In genomic region chr6:94084752-94085151, GRCm38 (mm10) we compare ENCODE assay signal across 17 mouse cellular contexts.
A peak's percentile ranks its signal among the peaks of the same experiment; 100 is the strongest.
DNase-seq lines count a peak whose midpoint lies in the region; ATAC-seq and TF ChIP-seq lines count a peak whose summit lies in the region.
"Had no signal": no experiment of that assay in that cellular context is flagged by ENCODE, and none has a peak within 500 bp of the region (broad histone marks: within the 10 kb centered on the region; RNA-seq: fewer than 3 reads in every experiment).

No protein-coding gene starts in this region.

- DNase-seq in embryo, embryonic 10.5 days (ENCODE audit: low spot score) = peak; percentile 63
- DNase-seq in embryo, embryonic 10 days (ENCODE audit: low spot score) = no peak
- no peak for DNase-seq in limb, embryonic 10.5 days (ENCODE audit: low spot score)
- DNase-seq in midbrain, postnatal 0 days (ENCODE audit: low spot score) = peak; percentile 39
- DNase-seq in adrenal gland, adult (ENCODE audit: inconsistent age in 2 of 2, low spot score in 1 of 2) = no peak
- DNase-seq in right cerebral cortex, postnatal 36 days (ENCODE audit: low spot score in 2 of 2) = no peak
- DNase-seq: adrenal gland, postnatal 36 days; cerebellum, postnatal 36 days; gastrocnemius, postnatal 14 days; heart, postnatal 36 days; kidney, adult 2 months; thymus, postnatal 36 days had no signal

- peaks cover 55% of the 10 kb centered on the region for H3K4me1 ChIP-seq in limb, embryonic 12.5 days (replicated peaks)
- peaks cover 71% of the 10 kb centered on the region for H3K4me1 ChIP-seq in limb, embryonic 10.5 days
- peaks cover 5% of the 10 kb centered on the region; the same call in 1 of the 2 replicates for H3K4me1 ChIP-seq in forebrain, embryonic 16.5 days (replicated peaks; ENCODE audit: control insufficient read depth, insufficient read depth, low read length)
- H3K4me1 ChIP-seq in midbrain, postnatal 0 days (ENCODE audit: insufficient read depth, low read length) = no peaks in the 10 kb centered on the region

- 30% methylated on average over 5 of the region's 5 CpGs for WGBS in limb, embryonic 12.5 days
- 60% methylated on average over 5 of the region's 5 CpGs for WGBS in limb, embryonic 10.5 days
- WGBS in forebrain, embryonic 16.5 days = 6% methylated on average over 5 of the region's 5 CpGs
- WGBS in midbrain, postnatal 0 days = 20% methylated on average over 5 of the region's 5 CpGs

- H3K9me3 ChIP-seq in limb, embryonic 12.5 days = no peaks in the 10 kb centered on the region
- no peaks in the 10 kb centered on the region for H3K9me3 ChIP-seq in limb, embryonic 10.5 days (replicated peaks)
- H3K9me3 ChIP-seq in forebrain, embryonic 16.5 days (ENCODE audit: control insufficient read depth, low read length) = no peaks in the 10 kb centered on the region
- H3K9me3 ChIP-seq in midbrain, postnatal 0 days (ENCODE audit: low read length) = no peaks in the 10 kb centered on the region
- H3K9me3 ChIP-seq: embryonic facial prominence, embryonic 15.5 days; limb, embryonic 13.5 days had no signal

- no peak overlapping the region for H3K4me2 ChIP-seq in limb, embryonic 12.5 days
- H3K4me2 ChIP-seq in forebrain, embryonic 16.5 days (ENCODE audit: low read length) = no peak overlapping the region
- no peak overlapping the region for H3K4me2 ChIP-seq in midbrain, postnatal 0 days (ENCODE audit: low read depth, low read length, poor library complexity, severe bottlenecking)
- H3K4me2 ChIP-seq: embryonic facial prominence, embryonic 15.5 days; limb, embryonic 13.5 days had no signal

- H3K9ac ChIP-seq in limb, embryonic 12.5 days (replicated peaks) = no peak overlapping the region
- H3K9ac ChIP-seq in forebrain, embryonic 16.5 days (replicated peaks; ENCODE audit: low read depth, low read length) = no peak overlapping the region
- no peak overlapping the region for H3K9ac ChIP-seq in midbrain, postnatal 0 days (replicated peaks; ENCODE audit: low read length, poor library complexity, severe bottlenecking)
- H3K9ac ChIP-seq: embryonic facial prominence, embryonic 15.5 days; limb, embryonic 13.5 days had no signal

- H3K27me3 ChIP-seq in limb, embryonic 12.5 days = no peaks in the 10 kb centered on the region
- H3K27me3 ChIP-seq in limb, embryonic 10.5 days (ENCODE audit: low read depth, poor library complexity, severe bottlenecking) = no peaks in the 10 kb centered on the region
- H3K27me3 ChIP-seq in forebrain, embryonic 16.5 days (replicated peaks; ENCODE audit: control insufficient read depth, insufficient read depth, low read length) = no peaks in the 10 kb centered on the region
- H3K27me3 ChIP-seq in midbrain, postnatal 0 days (ENCODE audit: insufficient read depth, low read length) = no peaks in the 10 kb centered on the region
- H3K27me3 ChIP-seq: embryonic facial prominence, embryonic 15.5 days had no signal

- H3K27ac ChIP-seq in limb, embryonic 12.5 days = peak overlapping the region; percentile 37; the same call in 1 of the 2 replicates
- H3K27ac ChIP-seq in limb, embryonic 10.5 days = no peak overlapping the region
- H3K27ac ChIP-seq in forebrain, embryonic 16.5 days (ENCODE audit: low read length) = no peak overlapping the region
- no peak overlapping the region for H3K27ac ChIP-seq in midbrain, postnatal 0 days (ENCODE audit: low read depth, low read length)
- H3K27ac ChIP-seq: embryonic facial prominence, embryonic 15.5 days; limb, embryonic 13.5 days had no signal

- no peak overlapping the region for H3K4me3 ChIP-seq in limb, embryonic 12.5 days (replicated peaks)
- H3K4me3 ChIP-seq in limb, embryonic 10.5 days = no peak overlapping the region
- H3K4me3 ChIP-seq in forebrain, embryonic 16.5 days (replicated peaks; ENCODE audit: low read length) = no peak overlapping the region
- H3K4me3 ChIP-seq in midbrain, postnatal 0 days (ENCODE audit: low read depth, low read length) = no peak overlapping the region
- H3K4me3 ChIP-seq: embryonic facial prominence, embryonic 15.5 days; limb, embryonic 13.5 days had no signal

- no peak for ATAC-seq in limb, embryonic 12.5 days (ENCODE audit: insufficient number of reproducible peaks, insufficient read depth, low FRiP score, low TSS enrichment, low read depth)
- peak; percentile 57 for ATAC-seq in forebrain, embryonic 16.5 days
- ATAC-seq in midbrain, postnatal 0 days (ENCODE audit: low FRiP score) = no peak
- ATAC-seq: activated CD4-positive, CD25-positive, alpha-beta regulatory T cell, adult 4 months had no signal

- no peaks in the 10 kb centered on the region for H3K36me3 ChIP-seq in limb, embryonic 12.5 days
- H3K36me3 ChIP-seq in limb, embryonic 10.5 days = no peaks in the 10 kb centered on the region
- H3K36me3 ChIP-seq in forebrain, embryonic 16.5 days (ENCODE audit: control insufficient read depth, insufficient read depth) = no peaks in the 10 kb centered on the region
- no peaks in the 10 kb centered on the region for H3K36me3 ChIP-seq in midbrain, postnatal 0 days (ENCODE audit: insufficient read depth, low read length)
- H3K36me3 ChIP-seq: embryonic facial prominence, embryonic 15.5 days; limb, embryonic 13.5 days had no signal

- no peak for TF ChIP-seq CTCF in midbrain, postnatal 0 days (IDR thresholded peaks at IDR 0.05)

Comparison
In these comparisons a context has a peak if more than half of its experiments do, and no peak if none do; other contexts are left out.
1. DNase-seq: peak in embryo, embryonic 10.5 days (single experiment) and midbrain, postnatal 0 days (single experiment); none in embryo, embryonic 10 days (single experiment), limb, embryonic 10.5 days (single experiment), adrenal gland, adult (0 of 2) and right cerebral cortex, postnatal 36 days (0 of 2).